Mouse (Mus musculus) thymus, postnatal 0 days (tissue): ENCODE measurements at regions not wholly inside any gene's neighbourhood (a gene's known extent, or its start where the extent isn't known, plus 50 kb on each side); places are given as distances from the start of the nearest gene placed in this dataset.

Source experiments
- DNase-seq: peaks from one replicate; pipeline ENCODE4 v3.0.0-alpha.2; 2015; ENCODE audit warnings: low spot score

GRCm38 (mm10) chr9:50024820-50025219 is 226.1 kb upstream of the Ncam1 start:
- no peak for DNase-seq

GRCm38 (mm10) chr9:50013602-50014001 is 214.9 kb upstream of the Ncam1 start:
- no peak for DNase-seq

GRCm38 (mm10) chr9:50005757-50006576 is 207.2 kb upstream of the Ncam1 start:
- DNase-seq, result no peak

DNA sequence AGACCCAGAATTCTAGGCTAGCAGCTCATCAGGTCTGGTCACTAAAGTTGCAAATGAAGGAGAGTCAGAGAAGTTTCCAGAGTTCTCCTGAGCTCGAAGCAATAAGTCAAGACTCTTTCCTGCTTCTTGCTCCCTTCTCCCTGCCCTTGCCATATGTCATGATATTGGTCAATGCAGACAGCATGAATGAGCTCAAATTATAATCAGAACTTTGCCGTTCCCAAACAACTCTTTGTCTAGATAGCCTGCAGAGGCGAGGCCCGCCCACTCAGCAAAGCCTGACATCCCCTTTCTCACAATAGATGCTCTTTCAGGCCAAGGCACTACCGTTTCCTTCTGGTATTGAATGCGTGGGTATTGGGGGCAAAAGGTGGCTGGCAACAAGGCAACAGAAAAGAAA is 204.0 kb upstream of the Ncam1 start:
- no peak for DNase-seq

DNA sequence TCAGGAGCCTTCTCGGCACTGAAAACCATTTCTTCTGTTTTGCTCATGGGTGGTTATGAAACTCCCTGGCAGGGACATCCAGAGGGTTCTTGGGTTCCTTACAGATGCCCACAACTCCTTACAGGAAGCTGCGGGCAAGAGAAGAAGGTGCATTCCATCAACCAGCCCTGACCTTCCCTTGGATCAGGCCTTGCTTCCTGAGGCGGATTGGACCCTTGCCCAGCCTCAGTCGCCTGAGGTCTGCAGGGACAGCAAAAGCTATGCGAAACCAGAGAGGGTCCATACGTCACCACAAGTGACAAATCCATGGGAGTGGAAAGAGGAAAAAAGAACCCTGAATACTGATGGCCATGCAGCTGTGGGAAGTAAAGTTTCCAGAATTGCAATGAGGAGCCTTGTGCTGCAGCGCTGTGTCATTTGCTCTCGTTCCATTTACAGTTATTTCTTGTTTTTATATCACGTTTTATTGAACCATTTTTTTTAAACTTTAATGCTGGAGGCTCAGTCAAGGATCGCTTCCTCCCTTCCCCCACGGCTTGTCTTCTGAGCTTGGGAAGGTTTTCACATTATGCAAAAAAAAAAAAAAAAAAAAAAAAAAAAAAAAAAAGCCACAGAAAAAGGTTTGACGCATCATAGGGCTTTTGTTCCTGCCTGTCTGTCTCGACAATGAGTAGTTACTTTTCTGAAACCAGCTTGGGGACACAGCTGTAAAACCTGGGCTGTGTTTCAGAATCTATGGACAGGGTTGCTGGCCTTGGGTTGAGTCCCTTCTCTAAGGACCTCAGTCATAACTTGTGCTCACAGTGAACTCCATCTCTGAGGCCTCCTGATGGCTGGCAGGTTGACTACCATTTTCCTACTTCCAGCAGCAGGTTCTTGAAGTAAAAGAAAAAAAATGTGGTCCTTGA is 202.0 kb upstream of the Ncam1 start:
- no peak for DNase-seq

DNA sequence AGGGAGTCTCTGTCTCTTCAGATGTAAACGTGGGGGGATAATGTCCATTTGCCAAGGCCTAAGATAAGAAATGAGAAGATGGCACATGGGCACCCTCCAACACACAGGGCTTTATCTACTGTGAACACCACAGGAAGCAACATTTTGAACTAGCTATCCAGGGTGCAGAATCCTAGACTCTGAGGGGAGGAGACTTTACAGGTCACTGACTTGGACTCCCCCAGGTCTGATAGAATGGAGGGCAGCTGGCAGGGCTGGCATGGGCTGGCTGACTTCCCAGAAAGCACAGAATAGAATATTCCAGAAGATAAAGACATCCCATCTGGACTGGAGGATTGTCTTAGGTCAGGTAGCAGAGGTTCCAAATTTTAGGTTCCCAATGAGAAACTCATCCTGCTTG is 201.2 kb upstream of the Ncam1 start:
- no peak for DNase-seq

GRCm38 (mm10) chr9:49998101-49998500 is 199.4 kb upstream of the Ncam1 start:
- no peak for DNase-seq

- DNase-seq, result no peak
Measured at GRCm38 (mm10) chr9:49989464-49990271, 190.9 kb upstream of the Ncam1 start.

DNA sequence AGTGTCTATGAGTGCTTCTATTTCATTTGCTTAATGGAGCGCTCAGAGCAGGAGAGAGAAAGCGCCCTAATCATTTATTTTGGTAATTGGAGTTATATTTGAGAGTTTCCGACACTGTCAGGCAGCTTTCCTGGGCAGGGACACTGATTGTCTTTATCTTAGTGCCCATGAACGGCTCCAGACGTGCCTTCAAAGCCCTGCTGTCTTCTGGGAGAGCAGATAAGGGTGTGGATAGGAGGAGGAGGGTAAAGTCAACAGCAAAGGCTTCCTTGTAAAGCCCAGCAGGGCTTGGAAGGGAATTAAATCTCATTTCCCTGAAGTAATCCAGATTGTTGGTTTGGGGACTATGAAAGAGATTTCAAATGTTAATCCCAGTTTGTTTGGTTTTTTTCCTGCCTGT is 189.3 kb upstream of the Ncam1 start:
- no peak for DNase-seq

DNA sequence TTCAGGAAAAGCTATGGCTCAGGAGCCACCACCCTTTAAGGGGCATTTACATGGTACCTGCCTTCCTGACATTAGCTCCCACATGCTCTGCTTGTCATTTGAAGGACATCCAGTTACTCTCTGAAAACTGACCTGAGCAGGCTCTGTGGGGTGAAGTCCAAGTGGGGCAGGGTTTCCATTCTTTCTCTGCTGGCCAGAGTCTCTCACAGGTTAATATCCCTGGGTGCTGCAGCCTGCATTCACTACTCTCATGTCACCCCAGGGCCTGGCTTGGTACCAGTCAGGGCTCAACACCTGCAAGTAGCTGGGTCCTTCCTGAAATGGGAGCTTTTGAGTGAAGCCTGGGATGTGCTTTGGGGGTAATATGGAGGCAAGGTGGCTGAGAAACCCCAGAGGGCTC is 188.8 kb upstream of the Ncam1 start:
- no peak for DNase-seq

- DNase-seq, result no peak
Measured at GRCm38 (mm10) chr9:49980344-49981207, 181.9 kb upstream of the Ncam1 start.

DNA sequence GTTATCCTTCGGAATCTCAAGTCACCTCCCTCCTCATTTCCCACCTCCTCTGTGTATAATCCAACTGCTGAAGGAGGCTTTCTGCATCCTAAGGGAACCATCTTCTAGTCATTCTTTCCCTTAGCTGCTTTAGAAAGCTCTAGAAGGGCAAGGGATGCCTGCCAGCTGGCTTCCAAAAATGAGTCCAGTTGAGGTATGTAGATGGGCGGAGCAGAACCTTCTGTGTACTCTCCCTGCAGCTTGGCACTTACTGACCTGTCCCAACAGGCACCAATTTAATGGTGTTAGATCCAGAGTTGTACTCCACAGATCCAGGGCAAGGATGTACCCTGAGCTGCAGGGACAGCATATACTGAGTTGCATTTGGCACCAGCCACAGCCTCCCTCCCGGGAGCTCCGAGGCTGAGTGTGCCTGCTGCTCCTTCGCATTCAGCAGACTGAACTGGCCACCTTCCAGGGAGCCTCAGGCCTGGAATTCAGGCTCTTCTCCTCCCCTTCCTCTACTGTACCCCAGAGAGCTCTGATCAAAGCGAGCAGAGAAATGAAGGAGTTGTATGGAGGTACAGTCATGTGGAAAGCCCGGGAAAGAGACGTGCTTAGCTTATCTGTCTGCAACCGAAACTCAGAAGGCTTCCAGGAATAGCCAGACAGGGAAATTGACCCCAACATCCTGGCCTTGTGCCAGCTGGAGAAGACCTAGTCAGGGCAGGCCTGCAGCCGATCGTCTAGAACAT is 177.4 kb upstream of the Ncam1 start:
- DNase-seq, result no peak

DNA sequence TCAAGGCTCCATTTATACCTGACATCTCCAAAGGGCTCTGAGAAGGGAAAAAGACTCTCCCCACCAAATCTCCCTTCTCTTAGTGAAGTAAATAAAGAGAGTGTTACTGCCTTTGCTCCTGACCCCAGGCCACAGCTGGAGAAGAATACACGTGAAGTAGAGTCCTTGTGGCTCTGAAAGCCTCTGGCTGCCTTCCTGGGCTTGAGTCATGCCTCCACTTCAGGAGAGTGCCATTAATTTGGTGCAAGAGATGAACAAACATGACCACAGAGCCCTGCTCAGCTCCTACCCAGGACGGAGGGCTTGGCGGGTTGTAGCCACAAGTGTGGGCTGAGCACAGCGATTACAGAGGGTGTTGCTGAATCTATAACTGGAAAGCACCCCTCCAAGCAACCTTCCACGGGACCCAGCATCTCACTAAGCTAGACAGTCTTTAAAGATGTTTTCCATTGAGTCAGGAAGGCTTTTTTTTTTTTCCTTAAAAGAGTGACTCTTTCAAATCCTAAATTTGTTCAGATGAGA is 175.3 kb upstream of the Ncam1 start:
- no peak for DNase-seq

GRCm38 (mm10) chr9:49969429-49969828 is 170.7 kb upstream of the Ncam1 start:
- DNase-seq, result no peak

GRCm38 (mm10) chr9:49964666-49965065 is 165.9 kb upstream of the Ncam1 start:
- DNase-seq, result no peak

- DNase-seq, result no peak
Measured at GRCm38 (mm10) chr9:49962561-49963071, 163.9 kb upstream of the Ncam1 start.

GRCm38 (mm10) chr9:49961965-49962364 is 163.2 kb upstream of the Ncam1 start:
- DNase-seq, result no peak

- DNase-seq, result no peak
Measured at GRCm38 (mm10) chr9:49961329-49961728, 162.6 kb upstream of the Ncam1 start.

DNA sequence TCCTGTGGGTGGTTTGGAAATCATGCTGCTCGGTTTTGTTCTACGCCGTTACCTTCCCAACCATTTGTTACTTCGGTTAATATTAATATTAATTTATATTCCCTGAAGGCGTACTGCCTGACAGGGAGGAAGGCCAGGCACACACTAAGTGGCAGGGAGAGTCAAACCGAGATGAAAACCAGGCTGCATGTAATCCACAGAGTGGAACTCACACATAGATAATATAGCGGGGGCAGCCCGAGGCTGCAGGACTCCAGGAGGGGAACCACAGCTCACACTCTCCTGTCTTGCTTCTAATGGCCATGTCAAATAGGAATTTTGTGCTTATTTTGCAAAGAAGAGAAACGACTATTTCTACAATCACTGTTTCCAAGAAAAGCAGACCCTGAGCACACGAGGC is 161.3 kb upstream of the Ncam1 start:
- DNase-seq, result no peak

GRCm38 (mm10) chr9:49958890-49959289 is 160.2 kb upstream of the Ncam1 start:
- DNase-seq, result no peak
